Mouse (Mus musculus) heart, postnatal 0 days (tissue): ENCODE measurements at regions not wholly inside any gene's neighbourhood (a gene's known extent, or its start where the extent isn't known, plus 50 kb on each side); places are given as distances from the start of the nearest gene placed in this dataset.

ENCODE experiments used
- ATAC-seq: fragments of 200-750 bp; cut with Nextera tagmentation; 2 replicates; pipeline ENCODE4 v1.8.0; 2017; ENCODE audit warnings: low read depth, moderate number of reproducible peaks, moderate library complexity; ENCODE audit not compliant: insufficient read depth
- DNase-seq: peaks from one replicate; pipeline ENCODE4 v3.0.0-alpha.2; 2016; ENCODE audit warnings: low spot score
- H3K27ac ChIP-seq: fragments of 300-500 bp; sonication (generic); 2 replicates; pipeline ENCODE4 v1.5.1; 2014; ENCODE audit warnings: low read depth, mild to moderate bottlenecking
- H3K27me3 ChIP-seq: fragments of 300-500 bp; sonication (generic); 2 replicates; pipeline ENCODE4 v1.6.1; 2014; ENCODE audit warnings: low read length, mixed read lengths; ENCODE audit not compliant: control insufficient read depth, insufficient read depth
- H3K36me3 ChIP-seq: fragments of 300-500 bp; sonication (generic); replicated peaks from 2 replicates; pipeline ENCODE4 v1.6.1; 2014; ENCODE audit warnings: low read length, mixed read lengths; ENCODE audit not compliant: control insufficient read depth, insufficient read depth
- H3K4me1 ChIP-seq: fragments of 300-500 bp; sonication (generic); 2 replicates; pipeline ENCODE4 v1.6.1; 2014; ENCODE audit warnings: antibody characterized with exemption; ENCODE audit not compliant: control insufficient read depth, insufficient read depth
- H3K4me2 ChIP-seq: fragments of 300-500 bp; sonication (generic); 2 replicates; pipeline ENCODE4 v1.6.1; 2014; ENCODE audit warnings: low read depth, mild to moderate bottlenecking, low read length, moderate library complexity
- H3K4me3 ChIP-seq: fragments of 300-500 bp; sonication (generic); 2 replicates; pipeline ENCODE4 v1.5.1; 2014; ENCODE audit warnings: low read depth, low read length
- H3K9ac ChIP-seq: fragments of 300-500 bp; sonication (generic); replicated peaks from 2 replicates; pipeline ENCODE4 v1.6.1; 2014; ENCODE audit warnings: low read depth, low read length, mixed read lengths
- H3K9me3 ChIP-seq: fragments of 300-500 bp; sonication (generic); replicated peaks from 2 replicates; pipeline ENCODE4 v1.6.1; 2016; ENCODE audit warnings: low read length; ENCODE audit not compliant: control insufficient read depth
- CTCF ChIP-seq: IDR thresholded peaks from 2 replicates; pipeline ENCODE4 v1.5.1; 2016; ENCODE audit warnings: antibody characterized with exemption, control low read depth, low read depth
- EP300 ChIP-seq: IDR thresholded peaks from 2 replicates; pipeline ENCODE4 v1.6.1; 2016; ENCODE audit warnings: antibody characterized with exemption, low read depth
- WGBS: fragments of 180-500 bp; shearing (Covaris S2); extraction: QIAGEN DNeasy Blood & Tissue Kit; methylation state at CpG from one replicate; pipeline ENCODE4 v1.1.7; 2014; 5-methylcytosine and 5-hydroxymethylcytosine counted together

GRCm38 (mm10) chr10:17284858-17285257 is 438.2 kb upstream of the Cited2 start:
- Histone ChIP-seq H3K36me3 (no peaks in the 10 kb centered on the region), H3K27me3 (no peaks in the 10 kb centered on the region), H3K4me3 (no peak overlapping the region), H3K4me1 (no peaks in the 10 kb centered on the region), H3K4me2 (no peak overlapping the region), H3K9me3 (no peaks in the 10 kb centered on the region), H3K9ac (no peak overlapping the region), H3K27ac (no peak overlapping the region)
- no peak for DNase-seq
- 89% methylated on average over 5 of the region's 5 CpGs for WGBS
- no peak for TF ChIP-seq EP300
- TF ChIP-seq CTCF: no peak
- no peak for ATAC-seq

GRCm38 (mm10) chr10:17287141-17287540 is 435.9 kb upstream of the Cited2 start:
- Histone ChIP-seq H3K4me2 (no peak overlapping the region), H3K9ac (no peak overlapping the region), H3K27me3 (no peaks in the 10 kb centered on the region), H3K4me3 (no peak overlapping the region), H3K4me1 (no peaks in the 10 kb centered on the region), H3K27ac (no peak overlapping the region), H3K9me3 (no peaks in the 10 kb centered on the region), H3K36me3 (no peaks in the 10 kb centered on the region)
- no peak for ATAC-seq
- no peak for TF ChIP-seq EP300
- TF ChIP-seq CTCF: no peak
- DNase-seq: no peak
- 78% methylated on average over 2 of the region's 2 CpGs for WGBS

GRCm38 (mm10) chr10:17288231-17288630 is 434.8 kb upstream of the Cited2 start:
- no peak for ATAC-seq
- 45% methylated on average over 2 of the region's 2 CpGs for WGBS
- no peak overlapping the region for H3K4me2 ChIP-seq
- TF ChIP-seq EP300 (no peak), CTCF (no peak)
- H3K9me3 ChIP-seq: no peaks in the 10 kb centered on the region
- no peak for DNase-seq
- no peak overlapping the region for H3K4me3 ChIP-seq
- H3K36me3 ChIP-seq: no peaks in the 10 kb centered on the region
- no peak overlapping the region for H3K9ac ChIP-seq
- H3K4me1 ChIP-seq: no peaks in the 10 kb centered on the region
- no peak overlapping the region for H3K27ac ChIP-seq
- H3K27me3 ChIP-seq: no peaks in the 10 kb centered on the region

GRCm38 (mm10) chr10:17292331-17292730 is 430.7 kb upstream of the Cited2 start:
- WGBS: 76% methylated on average over 6 of the region's 6 CpGs
- Histone ChIP-seq H3K4me1 (no peaks in the 10 kb centered on the region), H3K27me3 (no peaks in the 10 kb centered on the region), H3K4me3 (no peak overlapping the region), H3K9me3 (no peaks in the 10 kb centered on the region), H3K4me2 (no peak overlapping the region), H3K27ac (no peak overlapping the region), H3K36me3 (no peaks in the 10 kb centered on the region), H3K9ac (no peak overlapping the region)
- DNase-seq (no peak), ATAC-seq (no peak)
- TF ChIP-seq EP300 (no peak), CTCF (no peak)

GRCm38 (mm10) chr10:17294440-17294839 is 428.6 kb upstream of the Cited2 start:
- ATAC-seq: no peak
- no peaks in the 10 kb centered on the region for H3K27me3 ChIP-seq
- no peak overlapping the region for H3K9ac ChIP-seq

GRCm38 (mm10) chr10:17295157-17295556 is 427.9 kb upstream of the Cited2 start:
- Histone ChIP-seq H3K4me1 (peaks cover 4% of the 10 kb centered on the region; the same call in 1 of the 2 replicates), H3K27me3 (no peaks in the 10 kb centered on the region), H3K9me3 (no peaks in the 10 kb centered on the region), H3K4me2 (no peak overlapping the region), H3K27ac (no peak overlapping the region), H3K9ac (no peak overlapping the region), H3K4me3 (no peak overlapping the region), H3K36me3 (no peaks in the 10 kb centered on the region)
- TF ChIP-seq EP300 (no peak), CTCF (no peak)
- no peak for ATAC-seq
- 62% methylated on average over 3 of the region's 3 CpGs for WGBS
- DNase-seq: no peak

More at GRCm38 (mm10) chr10:17294440-17294839, 428.6 kb upstream of the Cited2 start:
- WGBS: 65% methylated on average over 3 of the region's 3 CpGs
- TF ChIP-seq CTCF (no peak), EP300 (no peak)
- H3K4me3 ChIP-seq: no peak overlapping the region
- DNase-seq: no peak
- H3K36me3 ChIP-seq: no peaks in the 10 kb centered on the region
- H3K9me3 ChIP-seq: no peaks in the 10 kb centered on the region
- H3K4me1 ChIP-seq: no peaks in the 10 kb centered on the region
- no peak overlapping the region for H3K27ac ChIP-seq
- no peak overlapping the region for H3K4me2 ChIP-seq
